Mouse (Mus musculus): Measurements from ENCODE around the gene Clcnkb. TPM values are rescaled to one million over a fixed set of nuclear protein-coding genes. Genes with fewer than 3 reads are reported as not detected.

Clcnkb gene
- polyA plus RNA-seq, 1 experiment from 2014 or later = not detected

DNA sequence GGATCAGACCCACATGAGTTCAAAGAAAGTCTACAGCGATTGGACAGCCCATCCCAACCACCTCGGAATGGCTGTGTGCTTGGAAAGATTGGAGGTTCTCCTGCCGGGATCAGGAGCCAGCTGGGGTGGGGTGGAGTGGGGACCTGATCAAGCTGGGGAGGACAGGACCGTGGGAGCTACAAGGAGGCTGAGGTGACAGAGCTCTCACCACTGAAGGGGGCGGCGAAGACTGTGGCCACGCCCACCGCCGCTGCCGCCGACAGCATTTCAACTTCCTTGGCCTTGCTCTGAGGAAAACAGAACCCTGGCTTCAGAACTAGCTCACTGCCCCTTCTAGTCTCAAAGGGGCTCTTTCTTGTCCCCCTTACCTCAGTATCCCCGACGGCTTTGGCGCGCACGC is 21.1 kb downstream of the Clcnkb start:
- H3K9me3 ChIP-seq = no peaks in the 10 kb centered on the region
- H3K27me3 ChIP-seq (replicated peaks) = no peaks in the 10 kb centered on the region
- no peaks in the 10 kb centered on the region for H3K36me3 ChIP-seq
- no peak overlapping the region for H3K27ac ChIP-seq
- 15% methylated on average over 16 of the region's 16 CpGs for WGBS
- peak overlapping the region; percentile 43 for H3K4me2 ChIP-seq
- no peak for ATAC-seq (ENCODE audit: insufficient read depth, low FRiP score, low read depth)
- peaks cover 6% of the 10 kb centered on the region; the same call in 1 of the 2 replicates for H3K4me1 ChIP-seq
- 0 out of 2 replicates have a peak overlapping the region, but pooled peaks have one; percentile 4 for H3K4me3 ChIP-seq (replicated peaks)
- no peak overlapping the region for H3K9ac ChIP-seq

DNA sequence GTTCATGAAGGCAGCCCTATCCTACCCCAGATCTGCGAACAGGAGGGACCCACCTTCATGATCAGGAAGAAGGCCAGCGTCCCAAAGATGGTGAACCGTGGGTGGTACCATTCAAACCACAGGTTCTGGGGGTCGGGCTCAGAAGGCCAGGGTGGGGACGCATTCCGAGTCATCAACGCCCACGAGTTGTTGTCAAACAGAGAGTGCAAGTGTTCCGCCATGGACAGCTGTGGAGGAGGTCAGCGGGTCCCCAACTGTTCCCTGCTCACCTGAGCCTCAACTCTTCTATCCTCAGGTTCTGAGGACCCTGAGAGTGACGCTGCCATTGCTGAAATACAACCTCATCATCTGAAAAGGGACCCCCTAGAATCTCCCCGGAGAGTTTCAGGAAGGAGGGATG is 24.5 kb downstream of the Clcnkb start:
- no peaks in the 10 kb centered on the region for H3K27me3 ChIP-seq (replicated peaks)
- no peak for ATAC-seq (ENCODE audit: insufficient read depth, low FRiP score, low read depth)
- no peaks in the 10 kb centered on the region for H3K9me3 ChIP-seq
- no peaks in the 10 kb centered on the region for H3K36me3 ChIP-seq
- H3K9ac ChIP-seq = no peak overlapping the region
- no peak overlapping the region for H3K27ac ChIP-seq
- WGBS = 77% methylated on average over 12 of the region's 12 CpGs
- H3K4me1 ChIP-seq = peaks cover 6% of the 10 kb centered on the region; the same call in 1 of the 2 replicates
- H3K4me2 ChIP-seq = no peak overlapping the region
- H3K4me3 ChIP-seq (replicated peaks) = no peak overlapping the region

DNA sequence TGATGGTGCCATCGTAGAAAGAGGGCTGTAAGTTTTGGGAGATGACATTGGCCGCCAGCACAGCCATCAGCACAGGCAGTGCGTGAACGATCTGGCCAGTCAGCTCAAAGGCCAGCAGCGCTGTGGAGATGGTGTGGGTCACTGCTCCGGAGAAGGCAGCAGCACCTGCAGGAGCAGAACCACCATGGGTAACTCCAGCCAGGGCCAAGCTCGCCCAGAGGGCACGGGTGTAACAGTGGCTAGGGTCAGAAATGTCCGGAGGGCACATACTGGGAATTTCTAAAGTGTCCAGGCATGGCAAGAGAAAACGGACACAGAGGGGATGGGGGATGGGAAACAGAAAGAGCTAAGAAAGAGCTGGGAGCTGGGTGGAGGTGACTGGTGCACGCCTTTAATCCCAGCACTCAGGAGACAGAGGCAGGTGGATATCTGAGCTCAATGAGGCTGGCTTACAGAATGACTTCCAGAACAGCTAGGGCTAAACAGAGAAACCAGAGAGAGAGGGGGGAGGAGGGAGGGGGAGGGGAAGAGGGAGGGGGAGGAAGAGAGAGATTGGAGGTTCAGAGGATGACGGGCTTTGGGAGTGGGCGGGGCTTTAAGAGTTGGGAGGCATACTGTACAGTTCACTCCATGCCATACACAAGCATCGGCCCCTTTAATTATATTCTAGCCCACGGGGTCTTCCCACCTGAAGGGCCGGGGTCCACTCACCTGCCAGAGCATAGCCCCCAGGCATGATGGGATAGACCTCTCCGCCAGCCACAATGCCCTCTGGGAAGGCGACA is 26.3 kb downstream of the Clcnkb start:
- no peaks in the 10 kb centered on the region for H3K27me3 ChIP-seq (replicated peaks)
- 68% methylated on average over 18 of the region's 18 CpGs for WGBS
- H3K27ac ChIP-seq = no peak overlapping the region
- no peak overlapping the region for H3K9ac ChIP-seq
- H3K36me3 ChIP-seq = no peaks in the 10 kb centered on the region
- H3K4me3 ChIP-seq (replicated peaks) = no peak overlapping the region
- no peak overlapping the region for H3K4me2 ChIP-seq
- ATAC-seq (ENCODE audit: insufficient read depth, low FRiP score, low read depth) = no peak
- no peaks in the 10 kb centered on the region for H3K9me3 ChIP-seq
- H3K4me1 ChIP-seq = peaks cover 1% of the 10 kb centered on the region; the same call in 1 of the 2 replicates

DNA sequence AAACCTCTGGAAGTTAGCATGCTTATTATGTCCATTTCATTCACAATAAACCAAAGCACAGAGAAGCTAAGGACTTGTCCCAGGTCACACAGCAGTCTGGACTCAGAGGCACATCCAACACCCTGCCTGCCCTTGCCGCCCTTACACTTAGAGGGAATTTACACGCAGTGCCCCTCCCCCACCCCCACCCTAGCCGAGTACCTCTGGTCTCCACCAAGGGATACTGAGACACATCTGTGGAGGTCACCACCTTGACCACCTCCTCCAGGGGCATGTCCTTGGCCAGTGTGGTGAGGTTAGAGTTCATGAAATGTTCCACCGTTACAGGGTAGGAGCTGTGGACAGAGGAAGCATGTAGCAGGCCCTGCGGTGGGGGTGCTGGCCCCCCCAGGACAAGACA is 27.9 kb downstream of the Clcnkb start:
- no peaks in the 10 kb centered on the region for H3K36me3 ChIP-seq
- H3K27ac ChIP-seq = no peak overlapping the region
- peaks cover 14% of the 10 kb centered on the region for H3K27me3 ChIP-seq (replicated peaks)
- H3K4me1 ChIP-seq = peaks cover under 1% of the 10 kb centered on the region; the same call in 1 of the 2 replicates
- WGBS = 69% methylated on average over 5 of the region's 5 CpGs
- H3K9me3 ChIP-seq = no peaks in the 10 kb centered on the region
- no peak overlapping the region for H3K4me3 ChIP-seq (replicated peaks)
- no peak overlapping the region for H3K4me2 ChIP-seq
- ATAC-seq (ENCODE audit: insufficient read depth, low FRiP score, low read depth) = no peak
- H3K9ac ChIP-seq = no peak overlapping the region

DNA sequence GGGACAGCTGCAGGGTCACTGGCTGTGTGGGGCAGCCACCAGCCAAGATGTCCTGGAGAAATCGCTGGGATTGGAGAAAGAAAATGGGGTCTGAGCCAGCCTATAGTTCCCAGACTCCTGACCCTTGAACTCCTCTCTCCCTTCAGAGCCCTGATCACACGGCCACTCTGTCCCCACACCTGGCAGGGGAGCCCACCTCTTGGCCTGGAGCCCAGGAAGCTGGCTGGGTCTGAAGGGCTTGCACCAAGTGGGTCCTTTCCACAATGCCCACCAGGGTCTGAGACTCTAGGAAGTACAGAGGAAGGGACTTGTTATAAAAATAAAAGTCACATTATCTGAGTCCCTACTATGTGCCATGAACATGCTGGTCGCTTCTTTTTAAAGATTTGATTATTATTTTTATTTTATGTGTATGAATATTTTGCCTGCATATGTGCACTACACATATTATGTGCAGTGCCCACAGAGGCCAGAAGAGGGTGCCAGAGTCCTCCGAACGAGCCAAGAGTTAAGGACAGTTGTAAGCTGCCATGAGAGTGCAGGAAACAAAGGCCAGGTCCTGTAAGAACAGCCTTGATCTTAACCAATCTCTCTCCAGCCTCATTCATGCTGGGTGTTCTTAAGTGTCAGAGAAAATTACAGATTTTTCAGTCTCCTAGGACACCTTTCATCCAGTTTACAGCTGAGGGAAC is 28.6 kb downstream of the Clcnkb start:
- no peak overlapping the region for H3K27ac ChIP-seq
- peaks cover 7% of the 10 kb centered on the region for H3K4me1 ChIP-seq
- H3K27me3 ChIP-seq (replicated peaks) = peaks cover 21% of the 10 kb centered on the region
- ATAC-seq (ENCODE audit: insufficient read depth, low FRiP score, low read depth) = no peak
- H3K9me3 ChIP-seq = no peaks in the 10 kb centered on the region
- H3K36me3 ChIP-seq = no peaks in the 10 kb centered on the region
- H3K9ac ChIP-seq = no peak overlapping the region
- no peak overlapping the region for H3K4me3 ChIP-seq (replicated peaks)
- WGBS = 20% methylated on average over 5 of the region's 5 CpGs
- H3K4me2 ChIP-seq = no peak overlapping the region

DNA sequence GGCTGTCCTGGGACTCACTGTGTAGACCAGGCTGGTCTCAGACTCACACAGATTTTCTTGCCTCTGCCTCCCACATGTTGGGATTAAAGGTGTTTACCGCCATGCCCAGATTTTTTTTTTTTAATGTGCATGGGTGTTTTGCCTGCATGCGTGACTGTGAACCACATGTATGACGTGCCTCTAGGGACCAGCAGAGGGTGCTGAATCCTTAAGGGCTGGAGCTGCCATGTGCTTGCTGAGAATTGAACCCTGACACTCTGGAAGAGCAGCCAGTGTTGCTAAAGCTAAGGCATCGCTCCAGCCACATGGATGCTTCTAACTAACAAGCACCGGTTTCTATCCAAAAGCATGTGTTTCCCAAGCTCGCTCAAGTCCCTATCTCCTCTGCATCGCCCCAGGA is 29.7 kb downstream of the Clcnkb start:
- H3K36me3 ChIP-seq = no peaks in the 10 kb centered on the region
- WGBS = 68% methylated on average over 7 of the region's 7 CpGs
- H3K27me3 ChIP-seq (replicated peaks) = peaks cover 26% of the 10 kb centered on the region
- peaks cover 11% of the 10 kb centered on the region for H3K4me1 ChIP-seq
- H3K9me3 ChIP-seq = no peaks in the 10 kb centered on the region
- H3K4me3 ChIP-seq (replicated peaks) = no peak overlapping the region
- no peak overlapping the region for H3K9ac ChIP-seq
- no peak overlapping the region for H3K27ac ChIP-seq
- ATAC-seq (ENCODE audit: insufficient read depth, low FRiP score, low read depth) = no peak
- H3K4me2 ChIP-seq = no peak overlapping the region

DNA sequence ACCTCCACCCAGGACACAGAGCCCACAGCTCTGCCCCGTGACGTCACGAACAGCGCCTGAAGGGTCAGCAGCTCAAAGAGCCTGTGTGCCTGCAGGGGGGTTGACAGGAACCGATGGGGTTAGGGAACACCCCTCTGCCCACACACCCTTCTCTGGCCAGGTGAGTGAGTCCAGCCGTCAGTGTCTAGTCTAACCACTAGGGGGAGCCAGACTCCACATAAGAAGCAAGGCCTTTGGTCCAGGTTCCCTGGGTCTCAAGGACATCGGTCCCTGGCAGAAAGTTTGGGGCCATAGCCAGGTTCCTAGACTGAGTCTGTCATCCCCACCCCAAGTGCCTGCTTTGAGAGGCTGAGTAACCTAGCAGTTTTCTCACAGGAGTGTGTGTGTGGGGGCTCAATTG is 30.5 kb downstream of the Clcnkb start:
- no peaks in the 10 kb centered on the region for H3K36me3 ChIP-seq
- ATAC-seq (ENCODE audit: insufficient read depth, low FRiP score, low read depth) = no peak
- H3K27me3 ChIP-seq (replicated peaks) = peaks cover 31% of the 10 kb centered on the region
- H3K9me3 ChIP-seq = no peaks in the 10 kb centered on the region
- H3K4me3 ChIP-seq (replicated peaks) = no peak overlapping the region
- H3K4me2 ChIP-seq = no peak overlapping the region
- no peak overlapping the region for H3K27ac ChIP-seq
- H3K9ac ChIP-seq = no peak overlapping the region
- WGBS = 0% methylated on average over 7 of the region's 7 CpGs
- peaks cover 11% of the 10 kb centered on the region for H3K4me1 ChIP-seq

DNA sequence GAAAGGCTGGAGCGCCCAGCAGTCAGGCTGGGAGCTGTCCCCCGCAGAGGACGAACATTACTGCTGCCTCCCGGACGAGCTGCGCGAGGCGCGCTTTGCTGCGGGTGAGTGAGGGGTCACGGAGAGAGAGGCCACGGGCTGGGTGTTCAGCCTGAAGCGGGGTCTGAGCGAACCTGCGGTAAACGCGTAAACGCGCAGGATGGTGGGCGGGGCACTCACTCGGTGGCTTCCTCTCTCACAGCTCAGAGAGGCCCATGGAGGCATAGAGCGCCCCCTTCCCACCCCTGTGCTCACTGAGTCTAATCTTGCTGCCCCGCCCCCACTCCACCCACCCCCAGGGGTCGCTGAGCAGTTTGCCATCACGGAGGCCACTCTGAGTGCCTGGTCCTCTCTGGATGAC is 33.4 kb downstream of the Clcnkb start:
- Histone ChIP-seq H3K9ac (0 out of 2 replicates have a peak overlapping the region, but pooled peaks have one; percentile 22), H3K36me3 (no peaks in the 10 kb centered on the region), H3K27ac (no peak overlapping the region), H3K9me3 (no peaks in the 10 kb centered on the region), H3K4me2 (peak overlapping the region; percentile 71), H3K4me3 (replicated peaks) (peak overlapping the region; percentile 37), H3K4me1 (peaks cover 11% of the 10 kb centered on the region), H3K27me3 (replicated peaks) (peaks cover 34% of the 10 kb centered on the region)
- WGBS = 2% methylated on average over 25 of the region's 25 CpGs
- peak; percentile 15; the same call in 1 of the 2 replicates for ATAC-seq (ENCODE audit: insufficient read depth, low FRiP score, low read depth)

DNA sequence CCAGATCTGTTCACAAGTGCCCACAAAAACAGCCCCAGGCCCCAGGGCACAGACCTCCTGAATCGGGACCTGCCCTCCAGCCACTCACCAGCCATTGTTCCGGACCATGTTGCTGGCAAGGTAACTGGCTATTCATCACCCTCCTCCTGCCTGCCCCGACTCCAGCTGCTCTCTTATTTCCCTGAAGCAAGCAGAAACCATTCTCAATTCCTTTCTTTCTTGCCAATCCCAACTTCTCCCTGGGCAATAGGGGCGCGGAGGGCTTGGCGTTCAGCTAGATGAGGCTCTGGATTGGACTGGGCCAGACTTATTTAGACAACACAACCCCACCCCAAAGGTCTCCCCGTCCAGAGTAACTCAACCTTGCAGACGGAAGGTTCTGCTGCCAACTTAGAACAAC is 36.1 kb downstream of the Clcnkb start:
- 62% methylated on average over 8 of the region's 8 CpGs for WGBS
- Histone ChIP-seq H3K36me3 (no peaks in the 10 kb centered on the region), H3K4me2 (no peak overlapping the region), H3K27ac (no peak overlapping the region), H3K4me3 (replicated peaks) (no peak overlapping the region), H3K9ac (no peak overlapping the region), H3K4me1 (peaks cover 11% of the 10 kb centered on the region), H3K27me3 (replicated peaks) (peaks cover 34% of the 10 kb centered on the region), H3K9me3 (no peaks in the 10 kb centered on the region)
- no peak for ATAC-seq (ENCODE audit: insufficient read depth, low FRiP score, low read depth)

DNA sequence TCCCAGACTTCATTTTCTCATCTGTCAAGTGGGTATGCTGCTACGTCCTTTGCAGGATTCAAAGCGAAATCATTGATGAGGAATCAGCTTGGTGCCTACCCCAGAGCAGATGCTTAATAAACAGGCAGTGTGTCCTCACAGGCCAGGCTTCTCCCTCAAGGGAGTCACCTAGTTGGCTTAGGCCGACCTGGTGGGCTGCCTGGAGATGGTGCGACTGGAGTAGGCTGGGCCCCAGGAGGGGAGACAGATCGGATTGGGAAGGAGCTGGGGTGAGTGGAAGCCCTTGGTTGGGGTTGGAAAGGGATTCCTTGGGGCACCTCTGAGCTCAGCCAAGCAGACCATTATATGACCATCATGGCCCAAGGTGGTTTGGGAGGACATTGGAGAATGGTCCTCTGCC is 43.4 kb downstream of the Clcnkb start:
- no peaks in the 10 kb centered on the region for H3K9me3 ChIP-seq
- H3K4me3 ChIP-seq (replicated peaks) = no peak overlapping the region

DNA sequence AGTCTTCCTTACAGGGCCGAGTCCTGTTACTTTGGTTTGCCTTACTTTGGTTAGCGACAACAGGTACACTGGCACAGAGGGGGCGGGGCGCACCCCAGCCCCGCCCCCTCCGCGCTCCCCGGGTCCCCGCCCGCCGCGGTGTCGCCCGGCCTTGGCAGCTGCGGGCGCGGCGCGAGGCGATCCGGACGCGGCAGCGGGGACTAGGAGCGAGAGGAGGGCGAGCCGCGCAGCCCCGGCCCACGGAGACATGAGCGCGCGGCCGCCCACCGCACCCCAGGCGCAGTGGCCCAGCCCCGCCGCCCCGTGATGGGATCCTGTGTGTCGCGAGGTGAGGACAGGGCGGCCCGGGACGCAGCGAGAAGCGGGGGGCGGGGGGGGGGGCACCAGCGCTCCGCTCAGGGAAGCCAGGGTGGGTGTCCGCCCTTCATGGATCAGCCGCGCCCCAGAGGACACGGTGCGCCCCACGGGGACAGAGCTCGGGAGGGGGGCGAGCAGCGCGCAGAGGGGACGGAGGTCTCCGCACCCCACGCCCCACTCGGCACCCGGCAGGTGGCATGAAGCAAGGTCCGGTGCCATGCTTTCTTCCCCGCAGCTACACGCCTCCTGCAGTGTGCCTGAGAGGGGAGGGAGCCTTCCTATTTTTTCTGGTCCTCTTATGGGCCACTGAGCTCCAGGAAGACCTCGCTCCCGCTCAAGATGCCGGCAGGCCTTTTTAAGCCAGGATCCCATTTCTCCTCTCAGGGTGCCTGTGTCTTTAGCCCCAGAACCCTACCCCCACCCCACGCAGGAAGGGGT is 47.6 kb downstream of the Clcnkb start, which contains the start of gene Fam131c:
TSS of gene Fam131c (plus strand) at position 224 of the 795 bp plus-strand sequence.
- Histone ChIP-seq H3K36me3 (no peaks in the 10 kb centered on the region), H3K4me1 (0 out of 2 replicates have a peak, but pooled peaks cover 5% of the 10 kb centered on the region), H3K4me2 (peak within 1 kb of the TSS; percentile 97), H3K9me3 (no peaks in the 10 kb centered on the region), H3K9ac (peak within 1 kb of the TSS; percentile 29; the same call in 1 of the 2 replicates), H3K27ac (no peak within 1 kb of the TSS), H3K27me3 (replicated peaks) (peaks cover 26% of the 10 kb centered on the region), H3K4me3 (replicated peaks) (peak within 1 kb of the TSS; percentile 52)
- 2% methylated on average over 64 of the region's 71 CpGs for WGBS
- ATAC-seq (ENCODE audit: insufficient read depth, low FRiP score, low read depth) = peak; percentile 44; the same call in 1 of the 2 replicates

More for the DNA sequence above, 43.4 kb downstream of the Clcnkb start:
- Histone ChIP-seq H3K4me1 (0 out of 2 replicates have a peak, but pooled peaks cover 5% of the 10 kb centered on the region), H3K27me3 (replicated peaks) (peaks cover 4% of the 10 kb centered on the region), H3K36me3 (no peaks in the 10 kb centered on the region), H3K9ac (no peak overlapping the region), H3K27ac (no peak overlapping the region), H3K4me2 (no peak overlapping the region)
- 86% methylated on average over 5 of the region's 5 CpGs for WGBS
- ATAC-seq (ENCODE audit: insufficient read depth, low FRiP score, low read depth) = no peak

All from stomach, embryonic 15.5 days (tissue).